Mouse (Mus musculus) ES-Bruce4 (cell line): ENCODE measurements around the gene Tcf7.

Experiments
- CTCF ChIP-seq: IDR thresholded peaks from one replicate; pipeline ENCODE4 v1.8.1; 2011; ENCODE audit warnings: low read depth, low read length
- EP300 ChIP-seq: IDR thresholded peaks from 2 replicates; pipeline ENCODE4 v1.6.1; 2011; ENCODE audit warnings: low read depth, low read length; ENCODE audit not compliant: insufficient read depth
- POLR2A ChIP-seq: IDR thresholded peaks from one replicate; pipeline ENCODE4 v1.8.1; 2011; ENCODE audit warnings: low read length; ENCODE audit not compliant: insufficient read depth

DNA sequence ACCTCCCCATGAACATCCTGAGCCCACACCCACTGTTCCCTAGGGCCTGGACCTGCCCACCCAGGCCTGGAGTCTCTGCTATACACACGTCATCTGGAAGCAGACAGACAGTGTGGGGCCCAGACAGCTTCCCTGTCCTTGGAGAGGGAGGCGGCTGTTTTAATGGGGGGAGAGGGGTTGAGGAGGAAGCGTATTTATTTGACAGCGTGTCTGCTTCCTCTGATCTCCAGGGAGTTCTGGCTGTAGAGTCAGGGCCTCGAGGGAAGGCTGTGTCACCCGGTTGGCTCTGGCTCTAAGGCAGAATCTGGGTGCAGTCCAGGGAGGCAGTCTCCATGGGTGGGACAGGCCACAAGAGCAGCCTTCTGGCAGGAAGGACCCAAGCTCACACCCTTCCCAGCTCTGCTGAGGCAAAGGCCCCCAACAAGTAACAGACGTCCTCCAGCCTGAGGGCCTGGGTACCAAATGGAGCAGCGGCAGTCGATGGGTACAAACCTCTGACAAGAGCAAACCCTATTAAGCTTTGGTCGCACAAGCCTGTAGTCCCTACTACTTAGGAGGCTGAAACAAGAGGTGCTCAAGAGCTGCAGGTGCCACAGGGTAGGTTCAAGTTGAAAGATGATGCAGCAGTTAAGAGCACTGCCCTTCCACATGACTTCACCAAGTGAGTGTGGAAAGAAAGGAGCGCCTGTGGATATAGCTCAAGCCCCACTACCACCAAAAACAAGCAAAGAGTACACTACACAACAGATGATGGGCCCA lies 9.5 kb downstream of the Tcf7 start:
- no peak for TF ChIP-seq EP300
- TF ChIP-seq CTCF: no peak
- no peak for TF ChIP-seq POLR2A
